Mouse (Mus musculus) heart, adult 11 months (tissue): ENCODE results near the gene Itpkb.

Experiments
- DNase-seq: peaks from one replicate; pipeline ENCODE4 v3.0.0; 2022

The Itpkb gene

DNA sequence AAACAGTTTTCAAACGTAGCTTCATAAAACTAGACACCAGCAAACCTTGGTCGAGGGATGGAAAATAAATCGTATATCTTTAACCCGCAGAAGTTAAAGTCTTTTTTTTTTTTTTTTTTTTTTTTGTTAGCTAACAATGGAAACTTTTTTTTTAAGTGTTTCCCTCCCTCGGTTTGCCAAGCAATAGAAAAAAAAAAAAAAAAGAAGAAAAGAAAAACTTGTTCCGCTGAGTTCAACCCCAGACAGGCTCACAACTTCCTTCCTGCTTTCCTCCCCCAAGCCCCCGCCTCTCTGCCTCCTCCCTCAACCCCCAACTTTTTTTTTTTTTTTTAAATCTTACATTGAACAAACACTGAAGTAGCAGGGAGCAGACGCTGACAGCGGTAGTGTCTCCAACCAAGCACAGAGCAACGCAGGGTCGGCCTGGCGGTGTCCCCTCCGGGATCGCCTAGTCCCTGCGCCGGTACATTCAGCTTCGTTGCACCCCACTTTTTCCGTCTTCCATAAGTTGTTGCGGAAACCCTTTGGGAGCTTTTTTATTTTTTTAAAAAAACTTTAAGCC is at the start of gene Itpkb:
Itpkb (plus strand) TSS at position 341 of the 562 bp plus-strand sequence.
- peak; percentile 99 for DNase-seq

DNA sequence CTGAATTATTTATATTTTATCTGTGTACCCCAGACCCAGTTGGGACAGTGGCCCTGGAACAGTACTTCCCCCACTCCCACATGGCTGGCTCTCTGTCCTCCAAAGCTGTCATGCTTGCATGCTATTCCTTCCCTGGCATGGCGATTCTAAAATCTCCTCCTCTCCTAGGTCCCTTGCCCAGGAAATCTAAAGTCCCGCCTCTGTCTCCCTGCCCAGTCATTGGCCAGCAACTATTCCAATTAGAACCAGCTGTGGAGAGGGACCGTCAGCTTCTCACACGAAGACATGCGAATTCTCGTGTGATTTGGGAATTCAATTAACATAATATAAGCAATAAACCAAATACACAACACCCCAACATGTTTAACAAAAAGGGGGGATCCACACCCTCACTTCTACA is 47.7 kb upstream of the Itpkb start:
- DNase-seq = no peak

DNA sequence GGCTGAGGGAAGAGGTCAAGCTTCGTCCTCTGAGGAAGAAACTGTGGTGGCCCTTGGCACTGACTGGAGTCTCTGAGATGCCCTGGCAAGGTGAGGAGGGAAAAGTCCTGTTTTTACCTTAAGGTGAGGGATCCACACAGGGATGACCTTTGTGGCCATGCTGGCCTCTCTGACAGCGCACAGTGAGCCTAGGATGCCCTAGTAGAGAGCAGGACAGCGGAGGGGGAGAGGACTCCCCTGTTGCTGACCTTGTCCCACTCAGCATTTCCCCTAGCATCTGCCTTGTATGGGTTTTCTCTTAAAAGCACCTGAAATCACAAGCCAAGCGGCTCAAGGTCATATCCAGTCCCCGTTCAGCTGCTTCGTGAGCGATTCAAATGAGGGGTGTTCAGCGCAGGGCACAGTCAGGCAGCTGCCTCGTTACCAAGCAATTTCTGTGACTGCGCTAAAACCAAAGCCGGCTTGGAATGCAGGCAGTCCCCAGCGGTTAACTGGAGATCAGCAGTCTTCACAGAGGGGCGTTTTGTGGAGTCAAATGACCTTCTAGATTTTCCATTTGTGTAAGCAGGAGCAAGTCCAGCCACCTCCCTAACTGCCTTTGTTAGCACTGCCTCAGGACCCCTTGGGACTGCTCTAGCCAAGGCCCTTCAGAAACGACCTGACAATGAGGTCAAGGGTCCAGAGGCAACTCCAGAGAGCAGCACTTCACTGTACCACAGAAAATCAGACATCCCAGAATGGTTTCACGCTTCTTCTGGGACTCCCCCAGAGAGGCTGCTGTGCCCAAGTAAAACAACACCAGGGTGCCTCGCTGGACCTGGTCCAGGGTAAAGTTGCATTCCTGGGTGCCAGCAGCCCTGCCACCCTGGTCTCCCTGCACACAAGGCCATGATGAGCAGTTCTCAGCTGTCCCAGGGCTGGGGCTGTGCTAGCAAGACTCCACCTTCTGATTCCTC is 46.2 kb upstream of the Itpkb start:
- DNase-seq = peak; percentile 91

DNA sequence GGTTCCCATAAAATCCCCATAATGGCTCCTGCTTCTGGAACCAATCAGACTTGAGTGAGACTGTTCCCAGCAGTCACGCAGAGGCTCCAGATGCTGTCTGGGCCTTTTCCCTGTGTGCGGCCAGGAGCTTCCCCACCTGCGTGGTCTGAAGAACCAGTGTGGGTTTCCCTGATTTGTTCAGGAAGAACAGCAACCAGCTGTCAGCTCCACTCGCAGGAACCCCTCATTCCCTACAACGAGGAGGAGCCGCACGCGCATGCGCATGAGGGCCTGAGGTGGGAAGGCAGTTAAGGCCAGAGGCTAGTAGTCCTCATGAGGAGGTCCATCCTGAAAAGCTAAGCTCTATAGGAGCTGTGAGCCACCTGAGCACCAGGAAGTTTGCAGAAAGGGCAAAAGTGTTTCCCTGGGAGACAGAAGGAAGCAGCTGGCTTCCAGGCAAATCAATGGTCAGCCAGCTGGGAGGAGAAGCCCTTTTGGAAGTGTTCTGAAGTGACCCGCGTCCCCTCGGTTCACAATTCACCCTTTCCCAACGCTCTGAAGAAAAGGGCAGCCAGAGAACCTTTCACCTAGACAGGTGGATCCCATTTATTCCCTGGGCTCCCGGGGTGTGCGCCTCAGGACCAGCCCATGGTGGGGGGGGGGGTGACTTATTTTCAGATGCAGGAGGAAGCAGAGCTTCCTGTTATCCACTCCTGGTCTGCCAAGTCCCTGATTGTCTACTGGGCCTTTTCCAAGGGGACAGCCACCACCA is 44.0 kb upstream of the Itpkb start:
- peak; percentile 98 for DNase-seq

DNA sequence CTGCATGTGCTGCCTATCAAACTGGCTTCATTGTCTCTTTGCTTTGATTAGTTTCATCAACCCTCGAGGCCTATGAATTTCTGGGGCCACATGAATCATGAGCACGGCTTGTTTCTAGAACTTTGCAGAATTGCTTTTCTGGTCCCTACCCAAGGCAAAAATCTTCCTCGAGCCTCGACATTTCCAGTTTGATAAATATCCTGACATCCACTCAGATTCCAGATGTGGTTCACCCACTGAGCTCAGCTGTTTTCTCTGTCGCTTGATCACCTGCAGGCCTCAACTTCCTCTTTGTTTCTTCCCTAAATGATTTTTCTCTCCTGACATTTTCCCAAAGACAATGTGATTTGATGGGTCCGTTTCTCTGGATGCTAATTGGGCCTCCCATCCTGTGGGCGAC is 42.1 kb upstream of the Itpkb start:
- peak; percentile 59 for DNase-seq

DNA sequence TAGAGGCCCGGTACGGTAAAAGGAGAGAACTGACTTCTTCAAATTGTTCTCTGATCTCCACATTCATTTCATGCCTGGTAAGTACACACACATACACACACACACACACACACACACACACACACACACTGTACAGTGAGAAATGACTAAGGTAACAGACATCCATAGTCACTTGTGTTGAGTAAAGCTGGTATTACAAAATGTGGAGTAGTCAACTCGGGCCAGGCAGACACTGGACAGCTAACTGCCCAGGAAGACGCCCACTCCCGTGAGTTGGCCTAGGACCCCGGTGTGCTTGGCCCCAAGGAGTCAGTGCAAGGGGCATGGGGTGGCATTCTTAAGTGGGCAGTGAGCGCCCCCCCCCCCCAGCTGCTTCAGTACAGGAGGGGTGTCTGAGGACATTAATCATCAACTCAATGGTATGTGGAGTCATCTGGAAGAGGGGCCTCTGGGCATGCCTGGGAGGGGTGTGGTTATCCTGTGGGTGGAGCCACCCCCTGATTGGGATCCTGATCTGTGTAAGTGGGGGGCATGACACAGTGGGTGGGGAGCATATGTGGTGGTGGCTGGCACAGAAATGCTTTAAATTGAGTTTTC is 41.3 kb upstream of the Itpkb start:
- peak; percentile 89 for DNase-seq

DNA sequence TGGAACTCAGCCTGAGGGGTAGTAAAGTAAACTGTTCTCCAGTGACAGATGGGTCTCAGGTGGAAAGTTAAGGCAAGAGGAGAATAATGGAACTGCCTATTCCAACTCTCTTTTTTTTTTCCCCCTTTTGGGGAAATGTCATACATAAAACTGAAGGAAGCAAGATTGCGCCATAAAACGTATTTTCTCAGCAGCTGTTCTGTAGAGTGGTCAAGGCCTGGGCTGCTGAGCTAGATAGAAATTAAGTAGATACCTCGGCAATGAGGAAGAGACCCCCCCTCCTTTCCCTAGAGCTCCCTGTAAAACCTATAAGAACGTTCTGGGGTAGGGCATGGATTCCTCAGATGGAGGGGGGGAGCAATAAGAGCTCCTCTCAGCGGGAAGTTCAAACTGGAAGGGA is 40.5 kb upstream of the Itpkb start:
- no peak for DNase-seq

DNA sequence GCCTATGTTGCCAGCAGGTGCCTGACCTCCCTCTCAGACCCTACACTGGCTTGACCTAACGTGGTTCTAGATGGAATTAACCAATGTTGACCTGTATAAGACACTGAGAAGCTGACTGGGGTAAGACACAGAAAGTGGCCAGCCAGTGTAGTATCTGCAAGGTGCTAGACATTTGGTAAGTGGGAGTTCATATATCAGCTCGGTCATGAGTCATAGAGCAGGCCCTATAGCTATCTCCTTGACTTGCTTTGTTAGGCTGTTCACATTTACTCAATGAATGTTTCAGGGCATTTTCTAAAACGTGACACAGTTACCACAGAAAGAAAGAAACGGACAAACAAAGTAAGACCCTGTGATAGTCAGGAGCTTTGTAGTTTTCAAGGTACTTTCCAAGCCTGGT is 39.9 kb upstream of the Itpkb start:
- peak; percentile 56 for DNase-seq

DNA sequence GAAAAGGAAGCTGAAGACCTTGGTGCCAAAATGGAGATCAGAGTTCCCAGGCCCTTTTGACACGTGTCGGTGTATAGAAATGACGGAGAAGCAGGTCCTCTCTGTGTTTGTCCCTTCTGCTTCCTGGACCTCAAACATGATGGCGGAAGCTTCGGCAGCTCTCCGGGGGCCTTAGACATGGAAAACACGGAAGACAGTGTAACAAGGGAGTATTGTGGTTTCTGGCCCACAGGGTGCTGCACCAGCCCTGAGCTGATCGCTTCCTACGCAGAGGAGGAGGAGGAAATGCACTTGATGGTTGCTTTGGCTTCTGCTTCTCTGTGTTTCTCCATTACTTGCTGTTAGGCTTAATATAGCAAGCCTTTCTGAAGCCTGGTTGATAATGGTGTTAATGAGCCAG is 34.2 kb upstream of the Itpkb start:
- peak; percentile 97 for DNase-seq

DNA sequence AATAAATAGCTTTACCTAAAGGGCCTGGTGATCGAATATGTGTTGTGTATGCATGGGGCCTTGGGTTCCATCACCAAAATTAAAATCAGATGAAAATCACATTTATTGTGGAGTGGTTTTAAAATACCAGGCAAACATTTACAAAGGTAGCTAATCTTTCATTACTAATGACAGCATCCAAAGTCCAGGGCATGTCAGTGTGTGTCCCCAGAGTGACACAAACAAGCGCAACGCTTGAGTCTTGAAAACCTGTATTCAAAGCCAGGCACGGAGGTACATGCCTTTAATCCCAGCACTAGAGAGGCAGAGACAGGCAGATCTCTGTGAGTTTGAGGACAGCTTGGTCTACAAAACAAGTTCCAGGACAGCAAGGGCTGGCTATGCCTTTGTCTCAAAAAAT is 30.6 kb upstream of the Itpkb start:
- no peak for DNase-seq

DNA sequence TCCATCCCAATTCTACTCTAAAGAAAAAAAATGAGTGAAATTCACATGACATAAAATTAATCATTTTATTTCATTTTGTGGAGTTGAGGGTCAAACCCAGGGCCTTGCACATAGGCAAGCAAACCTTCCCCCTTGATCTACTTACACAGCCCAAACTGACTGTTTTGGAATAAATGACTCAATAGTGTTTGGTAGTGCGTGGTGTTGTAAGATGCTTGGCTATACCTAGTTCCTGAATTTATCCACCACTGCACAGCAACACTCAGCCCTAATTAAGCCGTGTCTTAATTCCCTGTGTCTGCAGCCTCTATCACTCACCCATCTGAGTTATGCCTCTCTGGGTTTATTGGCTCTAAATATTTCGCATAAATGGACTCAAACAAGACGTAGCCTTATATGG is 30.0 kb upstream of the Itpkb start:
- no peak for DNase-seq

DNA sequence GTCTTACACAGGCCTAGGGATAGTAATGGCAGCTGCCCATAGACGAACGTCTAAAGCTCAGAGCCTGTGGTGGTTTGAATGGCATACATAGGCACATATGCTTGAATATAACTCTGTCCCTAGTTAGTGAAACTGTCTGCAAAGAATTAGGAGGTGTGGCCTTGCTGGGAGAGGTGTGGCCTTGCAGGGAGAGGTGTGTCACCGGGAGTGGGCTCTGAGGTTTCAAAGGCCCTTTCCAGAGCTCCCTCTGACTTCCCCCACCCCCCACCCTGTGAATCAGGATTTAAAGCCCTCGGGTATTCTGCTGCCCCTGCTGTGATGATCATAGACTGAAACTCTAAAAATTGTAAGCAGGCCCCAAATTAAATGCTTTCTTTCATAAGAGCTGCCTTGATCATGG is 29.3 kb upstream of the Itpkb start:
- DNase-seq = no peak

DNA sequence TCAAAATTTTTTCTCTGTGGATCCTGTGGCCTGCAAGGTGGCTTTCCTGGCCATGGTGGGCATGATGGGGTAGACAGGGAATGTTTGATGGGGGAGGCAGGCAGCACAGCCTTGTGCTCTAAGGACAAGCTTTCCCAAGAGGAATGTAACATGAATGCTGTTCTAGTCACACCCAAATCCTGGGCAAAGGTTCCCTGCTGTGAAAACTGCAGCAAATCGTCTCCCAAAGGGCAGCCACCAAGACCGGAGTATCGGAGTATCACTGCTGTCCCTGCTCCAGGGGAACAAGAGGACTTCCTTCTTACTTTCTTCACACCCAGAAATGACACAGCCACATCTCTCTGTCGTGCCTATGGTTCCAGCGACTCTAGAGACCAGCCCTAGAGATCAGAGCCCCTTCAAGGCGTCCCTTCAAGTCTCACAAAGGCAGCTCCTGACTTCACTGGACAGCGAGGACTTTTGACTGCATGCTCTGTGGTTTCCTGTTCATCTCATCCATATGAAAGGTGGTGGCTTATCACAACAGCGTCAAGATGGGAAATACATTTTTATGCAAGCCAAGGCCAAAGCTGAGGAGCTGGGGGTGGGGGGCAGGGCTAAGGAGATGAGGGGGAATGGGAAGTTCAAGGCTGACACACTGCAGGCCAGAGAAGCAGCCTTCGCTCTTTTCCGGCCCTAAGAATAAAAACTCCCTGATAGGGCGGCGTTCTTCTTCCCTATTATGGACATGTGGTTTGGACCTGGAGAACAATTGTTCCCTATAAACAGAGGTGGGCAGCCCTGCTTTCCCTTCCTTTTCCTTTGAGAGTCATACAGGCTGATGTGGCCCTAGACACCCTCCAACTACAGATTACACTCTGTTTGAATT is 27.8 kb upstream of the Itpkb start:
- peak; percentile 99 for DNase-seq

DNA sequence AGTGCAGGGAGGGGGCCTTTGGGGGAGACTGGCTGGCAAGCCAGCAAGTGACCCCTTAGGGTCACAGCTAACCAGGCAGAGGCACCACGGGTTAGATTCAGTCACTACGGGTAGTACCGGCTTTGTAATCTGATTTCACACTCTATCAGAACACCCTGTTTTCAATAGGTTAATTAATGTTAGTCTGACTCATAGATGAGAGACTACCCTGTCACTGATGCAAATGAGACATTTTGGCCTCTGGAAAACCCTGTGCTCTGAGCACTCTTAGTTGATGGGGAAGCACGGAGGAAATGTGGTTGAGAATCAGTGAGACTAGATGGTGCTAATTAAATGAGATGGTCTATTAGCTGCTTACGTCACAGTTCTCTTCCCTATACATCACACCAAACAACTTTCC is 26.7 kb upstream of the Itpkb start:
- no peak for DNase-seq

DNA sequence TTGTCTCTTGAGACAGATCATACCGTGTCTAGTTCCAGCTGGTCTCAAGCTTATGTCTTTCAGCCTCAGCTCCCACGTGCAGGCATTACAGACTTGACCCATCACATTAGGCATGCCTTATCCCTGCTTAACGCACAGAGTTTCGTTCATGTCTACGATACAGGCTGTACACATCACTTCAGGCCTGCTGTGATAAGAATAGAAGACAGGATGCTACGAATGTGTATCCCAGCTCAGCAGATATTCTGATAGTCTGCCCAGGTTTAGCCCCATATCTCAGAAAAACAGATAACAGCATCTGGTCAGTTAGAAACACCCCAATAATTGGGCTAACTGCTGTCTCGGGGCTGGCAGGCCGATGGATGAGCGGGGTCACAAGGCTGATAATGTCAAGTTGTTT is 23.4 kb upstream of the Itpkb start:
- DNase-seq = no peak

DNA sequence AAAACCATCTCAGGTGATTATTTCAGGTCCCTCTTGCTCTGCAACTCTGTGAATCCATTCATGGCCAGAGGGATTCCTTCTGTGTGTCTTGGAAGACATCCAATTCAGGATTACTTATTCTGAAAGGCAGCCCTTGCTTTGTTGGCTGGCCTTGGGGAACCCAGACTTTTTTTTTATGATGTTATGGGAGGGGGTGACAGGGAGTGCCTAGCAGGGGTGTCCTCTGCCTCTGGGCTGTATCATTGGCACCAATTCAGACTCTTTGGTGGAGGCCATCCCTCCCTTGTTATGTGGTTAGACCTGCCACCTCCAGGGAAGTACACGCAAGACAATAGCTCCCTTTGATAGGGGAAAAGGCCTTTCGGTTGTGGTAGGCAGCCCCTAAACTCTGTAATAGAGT is 22.6 kb upstream of the Itpkb start:
- DNase-seq = no peak

DNA sequence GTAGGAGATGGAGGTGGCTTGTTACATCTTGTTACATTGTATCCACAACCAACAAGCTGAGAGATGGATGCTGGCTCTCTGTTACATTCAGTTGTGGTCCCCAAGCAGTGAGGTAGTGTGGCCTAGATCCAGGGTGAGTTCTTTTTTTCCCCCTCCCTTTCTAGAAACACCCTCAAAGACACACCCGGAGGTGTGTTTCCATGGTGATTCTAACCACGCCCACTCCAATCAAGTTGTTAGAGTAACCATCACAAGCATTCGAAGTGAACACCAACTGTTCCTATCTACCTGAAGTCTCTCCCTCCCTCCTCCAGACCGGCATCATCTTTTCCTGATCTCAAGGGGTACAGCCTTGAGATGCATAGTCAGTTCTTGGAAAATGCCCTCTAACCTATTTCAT is 21.4 kb upstream of the Itpkb start:
- DNase-seq = no peak

DNA sequence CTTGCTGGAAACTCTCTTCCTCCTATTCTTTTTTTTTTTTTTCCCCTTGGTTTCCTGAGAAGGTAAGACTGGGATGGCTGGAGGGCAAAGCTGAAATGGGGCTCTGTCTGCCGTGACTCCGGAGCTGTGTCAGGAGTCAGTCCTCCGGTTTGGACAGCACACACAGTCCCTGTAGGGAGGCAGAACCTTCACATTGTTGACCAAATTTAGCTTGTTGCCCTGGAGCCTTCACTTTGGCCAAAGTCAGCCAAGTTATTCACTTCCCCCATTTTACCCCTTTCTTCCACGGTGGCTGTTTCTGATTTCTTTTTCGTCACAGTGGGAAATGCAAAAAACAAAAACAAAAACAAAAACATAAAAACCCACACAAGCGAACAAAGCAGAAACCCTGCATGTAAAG is 18.0 kb upstream of the Itpkb start:
- no peak for DNase-seq

DNA sequence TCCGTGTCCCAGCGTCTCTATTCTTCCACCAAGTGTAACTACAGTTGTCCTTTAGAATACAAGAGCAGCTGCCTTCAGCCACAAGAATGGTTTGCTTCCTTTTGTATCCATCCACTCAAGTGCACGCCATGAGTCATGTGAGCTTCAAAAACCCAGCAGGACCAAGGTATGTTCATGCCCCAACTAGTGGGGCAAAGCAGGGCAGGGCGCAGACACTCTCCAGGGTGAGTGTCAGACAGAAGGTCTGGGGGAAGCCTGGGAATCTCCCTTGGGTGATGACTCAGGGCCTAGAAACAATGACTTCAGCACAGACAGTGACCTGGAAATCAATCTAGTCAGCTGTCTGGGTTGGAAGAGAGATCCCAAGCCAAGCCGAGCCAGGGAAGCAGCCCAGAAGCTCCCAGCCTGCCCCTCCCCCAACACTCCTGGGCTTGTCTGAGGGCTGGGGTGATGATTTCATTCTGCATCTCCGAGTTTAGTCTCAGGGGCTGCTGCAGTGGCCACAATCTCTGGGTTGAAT is 17.4 kb upstream of the Itpkb start:
- DNase-seq = peak; percentile 98

DNA sequence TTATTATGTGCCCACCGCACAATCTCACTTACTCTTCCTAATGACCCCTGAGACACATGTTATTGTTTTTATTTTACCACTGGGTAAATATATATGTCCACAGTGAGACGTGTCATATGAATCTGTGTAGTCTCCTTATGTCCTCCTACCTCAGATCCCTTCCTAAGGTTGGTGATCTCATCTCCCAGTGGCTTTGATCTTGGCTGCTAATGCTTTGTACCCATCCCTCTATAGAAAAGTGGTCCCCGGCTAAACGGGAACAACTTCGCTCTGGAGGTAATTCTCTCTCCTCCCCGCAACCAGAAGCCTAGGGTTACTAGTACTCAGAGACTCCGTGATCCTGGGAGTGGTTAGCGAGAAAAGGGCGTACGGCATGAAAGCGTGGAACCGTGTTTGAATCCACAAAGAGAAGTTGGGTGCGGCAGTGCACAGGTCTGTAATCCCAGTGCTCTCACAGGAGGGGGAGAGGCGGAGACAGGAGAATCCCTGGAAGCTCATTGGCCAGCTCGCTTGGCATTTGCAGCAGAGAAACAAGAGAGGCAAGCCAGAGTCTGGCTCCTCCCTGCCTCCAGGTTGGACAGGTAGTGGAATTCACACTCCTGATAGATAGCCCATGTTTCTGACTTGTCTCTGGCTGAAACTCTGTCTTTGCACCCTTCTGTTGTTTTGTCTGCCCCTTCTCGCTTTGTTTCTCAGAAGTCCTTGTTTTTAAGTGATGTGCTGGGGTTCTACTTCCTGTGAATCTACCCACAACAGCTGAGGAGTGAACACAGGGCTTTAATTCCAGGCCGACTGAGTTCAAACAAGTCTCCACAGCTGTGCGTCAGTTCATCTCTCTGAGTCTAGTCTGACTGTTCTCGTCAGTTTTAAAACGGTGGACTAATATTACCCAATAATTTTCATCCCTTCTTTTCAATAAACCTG is 16.5 kb upstream of the Itpkb start:
- DNase-seq = no peak

DNA sequence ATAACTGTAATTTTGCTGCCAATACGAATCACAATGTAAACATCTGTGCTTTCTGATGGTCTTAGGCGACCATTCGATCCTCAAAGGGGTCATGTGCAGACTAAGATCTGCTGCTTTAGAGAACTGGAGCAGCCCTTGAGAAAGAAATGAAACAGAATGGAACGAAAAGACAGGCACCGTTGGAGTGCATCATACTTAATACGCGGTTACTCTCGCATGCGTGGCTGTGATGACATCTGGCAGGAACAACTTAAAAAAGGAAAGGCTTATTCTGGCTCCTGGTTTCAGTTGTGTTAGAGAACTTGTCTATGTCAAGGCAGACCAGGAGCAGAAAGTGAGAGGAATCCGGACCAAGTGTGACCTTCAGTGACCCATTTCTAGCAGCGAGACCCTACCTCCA is 15.6 kb upstream of the Itpkb start:
- no peak for DNase-seq
